Mouse (Mus musculus) kidney, embryonic 15.5 days (tissue): ENCODE results near the gene Fh1. TPM values are rescaled to one million over a fixed set of nuclear protein-coding genes. Genes with fewer than 3 reads are reported as not detected.

Experiments
- ATAC-seq: fragments of 200-750 bp; cut with Nextera tagmentation; replicated peaks from 2 replicates; pipeline ENCODE4 v1.8.0; 2017; ENCODE audit warnings: moderate TSS enrichment; ENCODE audit not compliant: low FRiP score
- H3K27ac ChIP-seq: fragments of 300-500 bp; sonication (generic); 2 replicates; pipeline ENCODE4 v1.5.1; 2015; ENCODE audit warnings: mild to moderate bottlenecking, inconsistent platforms
- H3K27me3 ChIP-seq: fragments of 300-500 bp; sonication (generic); 2 replicates; pipeline ENCODE4 v1.6.1; 2015; ENCODE audit warnings: inconsistent platforms
- H3K36me3 ChIP-seq: fragments of 300-500 bp; sonication (generic); 2 replicates; pipeline ENCODE4 v1.6.1; 2015; ENCODE audit warnings: inconsistent platforms
- H3K4me1 ChIP-seq: fragments of 300-500 bp; sonication (generic); 2 replicates; pipeline ENCODE4 v1.6.1; 2015; ENCODE audit warnings: inconsistent platforms
- H3K4me2 ChIP-seq: fragments of 300-500 bp; sonication (generic); 2 replicates; pipeline ENCODE4 v1.6.1; 2015; ENCODE audit warnings: moderate library complexity, mild to moderate bottlenecking, inconsistent platforms
- H3K4me3 ChIP-seq: fragments of 300-500 bp; sonication (generic); replicated peaks from 2 replicates; pipeline ENCODE4 v1.5.1; 2015; ENCODE audit warnings: mild to moderate bottlenecking, inconsistent platforms
- H3K9ac ChIP-seq: fragments of 300-500 bp; sonication (generic); 2 replicates; pipeline ENCODE4 v1.6.1; 2015; ENCODE audit warnings: mild to moderate bottlenecking, inconsistent platforms
- H3K9me3 ChIP-seq: fragments of 300-500 bp; sonication (generic); replicated peaks from 2 replicates; pipeline ENCODE4 v1.6.1; 2016; ENCODE audit warnings: inconsistent platforms
- WGBS: fragments of 180-500 bp; shearing (Covaris S2); methylation state at CpG from one replicate; pipeline ENCODE4 v1.1.7; 2015; ENCODE audit warnings: mixed read lengths; 5-methylcytosine and 5-hydroxymethylcytosine counted together
- polyA plus RNA-seq: library from polyadenylated mRNA; unstranded; fragments of >200 nt; fragmentation: Nextera tagmentation; extraction: Ambion mirVana; gene quantifications from 2 replicates; pipeline ENCODE4 v1.2.1, GENCODE M21; 2015

The Fh1 gene
- polyA plus RNA-seq, 1 experiment from 2014 or later = 133 TPM

GRCm38 (mm10) chr1:175574129-175574528 is 51.3 kb downstream of the Fh1 start:
- Histone ChIP-seq H3K4me2 (no peak overlapping the region), H3K36me3 (no peaks in the 10 kb centered on the region), H3K27ac (no peak overlapping the region), H3K27me3 (no peaks in the 10 kb centered on the region), H3K4me3 (no peak overlapping the region), H3K9me3 (no peaks in the 10 kb centered on the region), H3K4me1 (no peaks in the 10 kb centered on the region), H3K9ac (no peak overlapping the region)
- no peak for ATAC-seq
- 83% methylated on average over 2 of the region's 2 CpGs for WGBS

- Histone ChIP-seq H3K27ac (no peak overlapping the region), H3K36me3 (no peaks in the 10 kb centered on the region), H3K4me1 (no peaks in the 10 kb centered on the region), H3K4me3 (no peak overlapping the region), H3K4me2 (no peak overlapping the region), H3K27me3 (no peaks in the 10 kb centered on the region), H3K9ac (no peak overlapping the region), H3K9me3 (no peaks in the 10 kb centered on the region)
- ATAC-seq = no peak
- WGBS = 80% methylated on average over 6 of the region's 6 CpGs
These were observed 59.8 kb downstream of the Fh1 start for GRCm38 (mm10) chr1:175565579-175566103.

DNA sequence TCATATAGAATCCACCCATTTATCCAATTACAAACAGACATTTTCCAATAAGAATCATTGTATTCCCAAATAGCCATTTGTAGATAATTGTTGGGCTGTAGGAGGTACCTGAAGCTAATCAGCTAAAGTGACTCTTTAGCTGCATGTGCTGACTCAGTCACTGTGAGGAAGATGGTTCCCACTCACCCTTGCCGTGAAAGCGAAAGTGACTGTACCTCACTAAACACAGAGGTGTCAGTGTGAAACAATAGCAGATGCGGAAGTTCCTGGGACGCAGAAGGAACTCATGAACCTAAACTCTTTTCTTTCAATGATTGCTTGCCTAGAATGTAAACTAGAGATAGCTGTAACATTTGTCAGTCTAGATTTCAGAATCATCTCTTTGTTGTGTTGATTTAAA is 61.1 kb downstream of the Fh1 start:
- Histone ChIP-seq H3K4me1 (no peaks in the 10 kb centered on the region), H3K9ac (no peak overlapping the region), H3K36me3 (no peaks in the 10 kb centered on the region), H3K4me3 (no peak overlapping the region), H3K27ac (no peak overlapping the region), H3K9me3 (no peaks in the 10 kb centered on the region), H3K4me2 (no peak overlapping the region), H3K27me3 (no peaks in the 10 kb centered on the region)
- no peak for ATAC-seq
- 86% methylated on average over 4 of the region's 4 CpGs for WGBS

DNA sequence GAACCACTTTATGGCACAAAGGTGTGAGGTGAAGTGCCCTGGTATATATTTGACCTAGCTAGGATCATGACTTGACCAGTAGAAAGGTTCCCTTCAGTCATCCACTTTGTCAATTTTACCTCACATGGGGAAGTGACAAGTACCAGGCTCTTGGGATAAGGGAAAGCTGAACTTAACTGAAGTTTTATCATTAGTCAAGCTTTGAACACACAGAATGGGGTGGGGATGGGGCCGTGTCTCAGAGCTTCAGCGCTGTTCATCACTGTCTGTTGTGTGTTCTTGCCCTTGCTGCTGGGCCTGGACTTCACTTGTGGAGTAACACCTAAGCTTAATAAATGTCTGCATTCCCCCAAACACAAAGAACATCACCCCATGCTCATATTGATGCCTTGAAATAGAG is 63.1 kb downstream of the Fh1 start:
- no peak overlapping the region for H3K9ac ChIP-seq
- no peaks in the 10 kb centered on the region for H3K36me3 ChIP-seq
- H3K4me1 ChIP-seq = no peaks in the 10 kb centered on the region
- WGBS = 95% methylated on average over 2 of the region's 2 CpGs
- H3K27me3 ChIP-seq = no peaks in the 10 kb centered on the region
- H3K27ac ChIP-seq = no peak overlapping the region
- no peak for ATAC-seq
- H3K9me3 ChIP-seq = no peaks in the 10 kb centered on the region
- no peak overlapping the region for H3K4me3 ChIP-seq
- H3K4me2 ChIP-seq = no peak overlapping the region

GRCm38 (mm10) chr1:175561806-175562205 is 63.6 kb downstream of the Fh1 start:
- no peak for ATAC-seq
- H3K9ac ChIP-seq = no peak overlapping the region
- H3K9me3 ChIP-seq = no peaks in the 10 kb centered on the region
- no peak overlapping the region for H3K4me2 ChIP-seq
- H3K4me1 ChIP-seq = no peaks in the 10 kb centered on the region
- no peaks in the 10 kb centered on the region for H3K27me3 ChIP-seq
- no peaks in the 10 kb centered on the region for H3K36me3 ChIP-seq
- H3K4me3 ChIP-seq = no peak overlapping the region
- H3K27ac ChIP-seq = no peak overlapping the region

GRCm38 (mm10) chr1:175554641-175555040 is 70.8 kb downstream of the Fh1 start:
- no peaks in the 10 kb centered on the region for H3K36me3 ChIP-seq
- H3K4me2 ChIP-seq = no peak overlapping the region
- H3K27ac ChIP-seq = no peak overlapping the region
- H3K27me3 ChIP-seq = no peaks in the 10 kb centered on the region
- no peaks in the 10 kb centered on the region for H3K9me3 ChIP-seq
- H3K4me3 ChIP-seq = no peak overlapping the region
- H3K9ac ChIP-seq = no peak overlapping the region
- WGBS = 95% methylated on average over 1 of the region's 1 CpGs
- H3K4me1 ChIP-seq = no peaks in the 10 kb centered on the region
- ATAC-seq = no peak

DNA sequence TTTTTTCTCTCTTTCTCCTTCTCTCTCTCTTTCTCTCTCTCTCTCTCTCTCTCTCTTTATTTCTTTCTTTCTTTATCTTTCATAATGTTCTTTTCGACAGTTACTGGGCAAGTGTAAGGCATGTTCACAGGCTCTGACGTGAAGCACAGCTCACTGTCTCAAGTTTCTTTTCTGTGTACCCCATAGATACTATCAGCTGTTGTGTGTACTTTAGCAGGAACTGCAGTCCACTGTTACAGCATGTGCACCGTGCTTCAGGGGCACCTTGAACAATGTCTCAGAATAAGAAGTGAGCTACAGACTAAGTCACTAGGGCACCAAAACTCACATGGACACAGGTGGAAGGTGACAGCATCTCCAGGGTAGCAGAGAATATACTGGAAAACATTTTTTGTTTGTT is 73.0 kb downstream of the Fh1 start:
- H3K36me3 ChIP-seq = no peaks in the 10 kb centered on the region
- H3K27ac ChIP-seq = no peak overlapping the region
- H3K4me1 ChIP-seq = no peaks in the 10 kb centered on the region
- H3K4me2 ChIP-seq = no peak overlapping the region
- no peaks in the 10 kb centered on the region for H3K27me3 ChIP-seq
- 59% methylated on average over 3 of the region's 3 CpGs for WGBS
- no peak overlapping the region for H3K9ac ChIP-seq
- H3K9me3 ChIP-seq = no peaks in the 10 kb centered on the region
- ATAC-seq = no peak
- no peak overlapping the region for H3K4me3 ChIP-seq

- ATAC-seq = no peak
- H3K9me3 ChIP-seq = no peaks in the 10 kb centered on the region
- no peaks in the 10 kb centered on the region for H3K4me1 ChIP-seq
- 84% methylated on average over 1 of the region's 1 CpGs for WGBS
- H3K4me2 ChIP-seq = no peak overlapping the region
- H3K27me3 ChIP-seq = no peaks in the 10 kb centered on the region
- no peak overlapping the region for H3K9ac ChIP-seq
- no peak overlapping the region for H3K27ac ChIP-seq
- no peak overlapping the region for H3K4me3 ChIP-seq
- no peaks in the 10 kb centered on the region for H3K36me3 ChIP-seq
These were observed 74.8 kb downstream of the Fh1 start for GRCm38 (mm10) chr1:175550586-175550985.

Other genes starting within 250 kb of the Fh1 start
- gene Rgs7, start 133.1 kb downstream of the Fh1 start, polyA plus RNA-seq = 0.53 and 1.5 TPM in 2 replicates
- gene Kmo, start 5.3 kb downstream of the Fh1 start, polyA plus RNA-seq = 0.25 and 0.37 TPM in 2 replicates
- gene Opn3, start 67.1 kb upstream of the Fh1 start, polyA plus RNA-seq = 8.1 and 9.6 TPM in 2 replicates
- 3.0 and 3.4 TPM in 2 replicates for gene Chml, start 67.3 kb upstream of the Fh1 start, polyA plus RNA-seq
- 0.08 and 0.10 TPM in 2 replicates for gene Wdr64, start 73.0 kb upstream of the Fh1 start, polyA plus RNA-seq